Mouse (Mus musculus) hindbrain, postnatal 0 days (tissue): ENCODE measurements around the gene Usp37. TPM values are rescaled to one million over a fixed set of nuclear protein-coding genes. Genes with fewer than 3 reads are reported as not detected.

Source experiments
- ATAC-seq: fragments of 200-750 bp; cut with Nextera tagmentation; 2 replicates; pipeline ENCODE4 v1.8.0; 2017; ENCODE audit warnings: mild to moderate bottlenecking, moderate TSS enrichment, moderate library complexity
- DNase-seq: peaks from one replicate; pipeline ENCODE4 v3.0.0-alpha.2; 2015; ENCODE audit warnings: low spot score
- H3K27ac ChIP-seq: fragments of 300-500 bp; sonication (generic); 2 replicates; pipeline ENCODE4 v1.5.1; 2014; ENCODE audit warnings: mild to moderate bottlenecking
- H3K27me3 ChIP-seq: fragments of 300-500 bp; sonication (generic); 2 replicates; pipeline ENCODE4 v1.6.1; 2014; ENCODE audit warnings: low read length, mixed read lengths; ENCODE audit not compliant: insufficient read depth
- H3K36me3 ChIP-seq: fragments of 300-500 bp; sonication (generic); 2 replicates; pipeline ENCODE4 v1.6.1; 2014; ENCODE audit warnings: low read length, mixed read lengths; ENCODE audit not compliant: insufficient read depth
- H3K4me1 ChIP-seq: fragments of 300-500 bp; sonication (generic); 2 replicates; pipeline ENCODE4 v1.6.1; 2014; ENCODE audit warnings: antibody characterized with exemption, low read length, mixed read lengths; ENCODE audit not compliant: insufficient read depth
- H3K4me2 ChIP-seq: fragments of 300-500 bp; sonication (generic); 2 replicates; pipeline ENCODE4 v1.6.1; 2014; ENCODE audit warnings: low read depth, mild to moderate bottlenecking, low read length, moderate library complexity, mixed read lengths
- H3K4me3 ChIP-seq: fragments of 300-500 bp; sonication (generic); 2 replicates; pipeline ENCODE4 v1.5.1; 2014; ENCODE audit warnings: low read length
- H3K9ac ChIP-seq: fragments of 300-500 bp; sonication (generic); replicated peaks from 2 replicates; pipeline ENCODE4 v1.6.1; 2014; ENCODE audit warnings: mild to moderate bottlenecking, low read length, moderate library complexity, mixed read lengths
- H3K9me3 ChIP-seq: fragments of 300-500 bp; sonication (generic); 2 replicates; pipeline ENCODE4 v1.6.1; 2016; ENCODE audit warnings: low read length, mixed read lengths
- CTCF ChIP-seq: IDR thresholded peaks from 2 replicates; pipeline ENCODE4 v1.5.1; 2016; ENCODE audit warnings: antibody characterized with exemption, control low read depth, low read depth
- WGBS: fragments of 180-500 bp; shearing (Covaris S2); extraction: QIAGEN DNeasy Blood & Tissue Kit; methylation state at CpG from one replicate; pipeline ENCODE4 v1.1.7; 2014; 5-methylcytosine and 5-hydroxymethylcytosine counted together
- polyA plus RNA-seq: library from polyadenylated mRNA; unstranded; fragments of >200 nt; fragmentation: Nextera tagmentation; extraction: Ambion mirVana; gene quantifications from 2 replicates; pipeline ENCODE4 v1.2.1, GENCODE M21; 2015
- total RNA-seq: library from RNA; depleted of rRNA; stranded (reverse); fragments of >200 nt; gene quantifications from 2 replicates; pipeline ENCODE4 v1.2.3, GENCODE M21; 2014; rRNA removed

The Usp37 gene
- total RNA-seq, result 13.0 and 25.3 TPM in 2 replicates
- 17.4 and 21.3 TPM in 2 replicates for polyA plus RNA-seq

DNA sequence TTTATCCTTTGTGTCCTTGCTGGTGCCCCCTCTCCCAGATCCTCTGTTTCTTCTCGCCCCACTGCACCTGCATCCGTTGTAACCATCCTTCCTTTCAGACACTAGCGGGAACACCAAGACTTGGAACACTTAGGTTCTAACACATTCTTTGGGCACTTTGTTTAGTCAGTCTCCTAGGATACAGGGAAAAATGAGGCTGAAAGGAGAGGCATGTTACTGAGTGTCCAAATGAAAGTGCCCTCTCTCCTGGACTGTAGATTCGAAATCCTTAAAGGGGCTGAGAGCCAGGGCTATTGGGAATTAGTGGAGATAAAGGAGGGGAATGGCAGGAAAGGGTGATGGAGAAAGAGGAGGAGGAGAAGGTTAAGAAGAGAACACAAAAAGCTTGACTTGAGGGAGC lies at the start of gene Usp37:
Gene Usp37 (minus strand): TSS at position 101 of the 400 bp plus-strand sequence.
- peak within 1 kb of the TSS; percentile 74; the same call in 1 of the 2 replicates for H3K27ac ChIP-seq
- DNase-seq (peak; percentile 17), ATAC-seq (no peak)
- TF ChIP-seq CTCF, result no peak
- H3K4me3 ChIP-seq, result peak within 1 kb of the TSS; percentile 21
- peak within 1 kb of the TSS; percentile 30; the same call in 1 of the 2 replicates for H3K9ac ChIP-seq
- H3K4me1 ChIP-seq, result peaks cover 10% of the 10 kb centered on the region; the same call in 1 of the 2 replicates
- peak within 1 kb of the TSS; percentile 52 for H3K4me2 ChIP-seq
- H3K9me3 ChIP-seq, result no peaks in the 10 kb centered on the region
- no peaks in the 10 kb centered on the region for H3K36me3 ChIP-seq
- WGBS, result 36% methylated on average over 4 of the region's 4 CpGs
- H3K27me3 ChIP-seq, result no peaks in the 10 kb centered on the region

DNA sequence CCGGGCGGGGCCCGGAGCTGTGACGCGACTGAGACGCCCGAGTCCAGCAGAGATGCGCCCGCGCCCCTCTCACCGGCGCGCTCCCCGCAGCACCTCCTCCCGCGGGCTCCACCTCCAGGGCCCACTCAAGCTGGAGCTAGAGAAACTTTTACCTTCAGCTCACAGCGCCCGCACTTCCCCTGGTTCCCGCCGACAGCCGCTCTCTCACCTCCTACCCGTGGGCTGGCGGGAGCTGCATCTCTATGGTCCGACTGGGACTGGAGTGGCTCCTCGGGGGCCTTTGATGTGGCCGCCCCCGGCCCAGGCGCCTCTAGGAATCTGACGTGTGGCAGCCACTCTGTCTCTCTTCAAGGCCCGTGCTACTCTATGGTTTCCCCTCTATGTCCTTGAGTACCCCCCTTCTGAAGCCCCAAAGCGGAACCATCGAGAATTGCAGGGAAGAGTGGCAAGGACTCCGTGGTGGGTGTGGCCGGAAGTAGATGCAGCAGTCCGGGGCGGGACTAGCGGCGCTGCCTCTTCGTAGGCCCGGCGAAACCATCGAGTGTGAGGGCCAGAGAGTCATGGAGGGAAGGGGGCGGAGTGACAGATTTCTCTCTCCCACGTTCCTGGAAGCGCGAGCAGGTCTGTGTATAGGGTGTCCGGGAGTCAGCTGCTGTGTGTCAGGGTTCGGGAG lies 43.8 kb upstream of the Usp37 start, which contains the start of the genes Zfp142 and Bcs1l:
Gene Zfp142 (minus strand): TSS at position 474 of the 673 bp plus-strand sequence.
Gene Bcs1l (plus strand): TSS at position 517 of the 673 bp plus-strand sequence.
- peak within 1 kb of the TSS; percentile 74 for H3K9ac ChIP-seq
- WGBS, result under 1% methylated on average over 48 of the region's 48 CpGs
- no peaks in the 10 kb centered on the region for H3K9me3 ChIP-seq
- H3K36me3 ChIP-seq, result peaks cover 17% of the 10 kb centered on the region
- H3K27me3 ChIP-seq, result no peaks in the 10 kb centered on the region
- H3K4me1 ChIP-seq, result peaks cover 10% of the 10 kb centered on the region; the same call in 1 of the 2 replicates
- peak within 1 kb of the TSS; percentile 96 for H3K4me2 ChIP-seq
- ATAC-seq, result peak; percentile 99
- peak; percentile 45 for TF ChIP-seq CTCF
- peak; percentile 99 for DNase-seq
- peak within 1 kb of the TSS; percentile 84 for H3K4me3 ChIP-seq
- peak within 1 kb of the TSS; percentile 85 for H3K27ac ChIP-seq

GRCm38 (mm10) chr1:74587233-74587772 lies 43.2 kb upstream of the Usp37 start:
- Histone ChIP-seq H3K27ac (peak overlapping the region; percentile 85), H3K9ac (peak overlapping the region; percentile 74), H3K4me3 (peak overlapping the region; percentile 84), H3K9me3 (no peaks in the 10 kb centered on the region), H3K36me3 (peaks cover 17% of the 10 kb centered on the region), H3K4me1 (peaks cover 10% of the 10 kb centered on the region; the same call in 1 of the 2 replicates), H3K4me2 (peak overlapping the region; percentile 96), H3K27me3 (no peaks in the 10 kb centered on the region)
- under 1% methylated on average over 24 of the region's 24 CpGs for WGBS
- DNase-seq, result peak; percentile 51
- no peak; the same call in 1 of the 2 replicates for ATAC-seq
- no peak for TF ChIP-seq CTCF

- ATAC-seq (no peak), DNase-seq (no peak)
- Histone ChIP-seq H3K27ac (no peak overlapping the region), H3K27me3 (no peaks in the 10 kb centered on the region), H3K9ac (no peak overlapping the region), H3K9me3 (no peaks in the 10 kb centered on the region), H3K4me1 (peaks cover 10% of the 10 kb centered on the region; the same call in 1 of the 2 replicates), H3K4me3 (no peak overlapping the region), H3K4me2 (no peak overlapping the region), H3K36me3 (peaks cover 6% of the 10 kb centered on the region; the same call in 1 of the 2 replicates)
- WGBS, result 95% methylated on average over 3 of the region's 3 CpGs
- no peak for TF ChIP-seq CTCF
Observed at GRCm38 (mm10) chr1:74584616-74585398, 40.7 kb upstream of the Usp37 start.

DNA sequence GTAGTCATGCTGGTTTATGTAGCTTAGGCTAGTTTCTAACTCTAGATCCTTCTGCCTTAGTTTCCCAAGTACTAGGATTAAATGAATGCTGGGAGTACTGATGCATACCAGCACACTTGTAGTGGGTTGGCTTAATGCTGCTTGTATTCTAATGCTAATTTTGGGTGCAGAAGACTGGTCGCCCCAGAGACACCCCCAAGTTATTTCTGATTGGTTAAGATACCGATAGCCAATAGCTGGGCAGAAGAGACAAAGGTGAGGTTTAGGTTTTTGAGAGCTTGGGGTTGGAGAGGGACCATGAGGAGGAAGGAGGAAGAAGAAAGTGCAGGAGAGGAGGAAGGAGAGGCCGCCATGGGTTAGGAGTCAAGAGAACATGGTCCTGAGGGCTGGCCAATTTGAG lies 38.5 kb upstream of the Usp37 start:
- Histone ChIP-seq H3K4me1 (peaks cover 7% of the 10 kb centered on the region; the same call in 1 of the 2 replicates), H3K27me3 (no peaks in the 10 kb centered on the region), H3K36me3 (peaks cover 26% of the 10 kb centered on the region; the same call in 1 of the 2 replicates), H3K9ac (no peak overlapping the region), H3K27ac (no peak overlapping the region), H3K9me3 (no peaks in the 10 kb centered on the region), H3K4me2 (no peak overlapping the region), H3K4me3 (no peak overlapping the region)
- WGBS, result 77% methylated on average over 3 of the region's 3 CpGs
- no peak for TF ChIP-seq CTCF
- DNase-seq (no peak), ATAC-seq (no peak)
